Mouse (Mus musculus) left cerebral cortex, adult 18-20 months (tissue): Measurements from ENCODE around the gene Gps2. TPM values are rescaled to one million over a fixed set of nuclear protein-coding genes. Genes with fewer than 3 reads are reported as not detected.

Experiments used
- DNase-seq, 2 experiments: peaks; one replicate each; pipeline ENCODE4 v3.0.0; 2021 to 2022; ENCODE audit warnings: low spot score in 2 of 2, mixed read lengths in 1 of 2
- total RNA-seq, 2 experiments: library from RNA; stranded (reverse); gene quantifications; 2 replicates each; pipeline ENCODE4 v1.2.3; 2021

Gene Gps2
- total RNA-seq, 2 experiments from 2014 or later = 33.0 to 33.4 TPM

- no peak for DNase-seq
These were observed 29.0 kb upstream of the Gps2 start for GRCm38 (mm10) chr11:69884663-69885062.

- no peak for DNase-seq
These were observed 26.6 kb upstream of the Gps2 start for GRCm38 (mm10) chr11:69886907-69887635.

- peak in 1 of 2 experiments; percentile 32 for DNase-seq
These were observed 22.2 kb upstream of the Gps2 start for GRCm38 (mm10) chr11:69891482-69891881.

GRCm38 (mm10) chr11:69894671-69895070 is 19.0 kb upstream of the Gps2 start:
- DNase-seq = no peak

GRCm38 (mm10) chr11:69895291-69895690 is 18.4 kb upstream of the Gps2 start, which contains the start of gene Acap1:
Acap1 (minus strand) TSS chr11:69895539.
- no peak for DNase-seq

GRCm38 (mm10) chr11:69899870-69900269 is 13.8 kb upstream of the Gps2 start:
- DNase-seq = no peak

- peak; percentile 82 to 89 for DNase-seq
These were observed 12.9 kb upstream of the Gps2 start, which contains the start of the genes 2810408A11Rik and Neurl4 for GRCm38 (mm10) chr11:69900471-69901405. 2810408A11Rik (minus strand) TSS chr11:69900987. Neurl4 (plus strand) TSS chr11:69901072.

- DNase-seq = peak; percentile 93 to 97
These were observed 12.3 kb upstream of the Gps2 start for GRCm38 (mm10) chr11:69901406-69901846.

- DNase-seq = peak in 1 of 2 experiments; percentile 23
These were observed 11.7 kb upstream of the Gps2 start for GRCm38 (mm10) chr11:69901993-69902392.

GRCm38 (mm10) chr11:69902972-69903371 is 10.7 kb upstream of the Gps2 start:
- DNase-seq = no peak

- DNase-seq = no peak
These were observed 9.4 kb upstream of the Gps2 start for GRCm38 (mm10) chr11:69904311-69904710.

GRCm38 (mm10) chr11:69908645-69909044 is 5.0 kb upstream of the Gps2 start:
- no peak for DNase-seq

- DNase-seq = no peak
These were observed 4.5 kb upstream of the Gps2 start for GRCm38 (mm10) chr11:69909174-69909573.

- DNase-seq = no peak
These were observed 3.5 kb upstream of the Gps2 start for GRCm38 (mm10) chr11:69910177-69910576.

GRCm38 (mm10) chr11:69910781-69911560 is 2.7 kb upstream of the Gps2 start:
- no peak for DNase-seq

- no peak for DNase-seq
These were observed 2.0 kb upstream of the Gps2 start for GRCm38 (mm10) chr11:69911701-69912100.

GRCm38 (mm10) chr11:69912716-69913530 is 765 bp upstream of the Gps2 start:
- DNase-seq = no peak

- no peak for DNase-seq
These were observed 680 bp downstream of the Gps2 start for GRCm38 (mm10) chr11:69914372-69914764.

GRCm38 (mm10) chr11:69914917-69915430 is 1.3 kb downstream of the Gps2 start:
- DNase-seq = no peak
